Mouse (Mus musculus) spleen, postnatal 10 days (tissue): Measurements from ENCODE around the gene Pex14.

Experiments
- DNase-seq, 2 experiments: peaks; one replicate each; pipeline ENCODE4 v3.0.0; 2021 to 2022; ENCODE audit warnings: low spot score in 2 of 2

Pex14 gene

DNA sequence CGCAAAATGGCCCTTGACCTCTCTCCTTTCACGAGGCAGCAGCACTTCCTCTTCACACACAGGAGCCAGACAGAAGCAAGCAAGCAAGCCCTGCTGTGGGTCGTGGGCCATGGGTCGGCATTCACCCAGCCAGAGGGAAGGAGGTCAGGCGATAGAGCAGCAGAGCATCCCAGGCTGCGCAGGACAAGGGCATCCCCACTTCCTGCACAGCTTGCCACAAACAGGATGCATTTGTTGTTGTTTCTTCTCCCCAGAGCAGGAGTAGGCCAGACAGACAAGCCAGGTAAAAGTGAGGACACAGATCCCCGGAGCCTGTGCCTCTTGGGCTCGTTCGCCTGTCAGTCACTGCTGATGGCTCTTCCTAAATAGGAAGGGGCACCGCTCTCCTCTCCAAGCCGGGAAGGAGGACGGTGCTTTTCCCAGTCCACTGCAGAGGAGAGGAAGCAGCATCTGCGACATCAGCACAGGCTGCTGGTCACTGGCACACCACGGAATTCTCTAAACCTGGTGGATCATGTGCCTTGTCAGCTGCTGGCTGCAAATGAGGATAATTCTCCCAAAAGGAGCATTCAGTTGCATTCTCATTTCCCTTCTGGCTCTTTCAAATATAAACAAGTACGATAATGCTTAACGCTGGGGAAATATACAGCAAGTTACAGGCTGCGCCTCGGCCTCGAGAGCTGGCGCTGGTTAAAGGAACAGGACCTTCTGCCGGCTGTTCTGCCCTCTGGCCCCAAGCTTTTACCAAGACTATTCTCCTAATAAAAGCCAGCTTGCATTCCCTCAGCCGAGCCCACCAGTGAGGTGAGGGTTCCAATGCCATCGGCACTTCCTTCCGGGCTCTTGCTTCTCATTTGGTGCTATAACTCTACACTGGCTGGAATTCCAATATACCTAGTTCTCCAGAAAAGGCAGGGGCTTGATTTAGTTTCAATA is 113.9 kb downstream of the Pex14 start:
- no peak for DNase-seq

DNA sequence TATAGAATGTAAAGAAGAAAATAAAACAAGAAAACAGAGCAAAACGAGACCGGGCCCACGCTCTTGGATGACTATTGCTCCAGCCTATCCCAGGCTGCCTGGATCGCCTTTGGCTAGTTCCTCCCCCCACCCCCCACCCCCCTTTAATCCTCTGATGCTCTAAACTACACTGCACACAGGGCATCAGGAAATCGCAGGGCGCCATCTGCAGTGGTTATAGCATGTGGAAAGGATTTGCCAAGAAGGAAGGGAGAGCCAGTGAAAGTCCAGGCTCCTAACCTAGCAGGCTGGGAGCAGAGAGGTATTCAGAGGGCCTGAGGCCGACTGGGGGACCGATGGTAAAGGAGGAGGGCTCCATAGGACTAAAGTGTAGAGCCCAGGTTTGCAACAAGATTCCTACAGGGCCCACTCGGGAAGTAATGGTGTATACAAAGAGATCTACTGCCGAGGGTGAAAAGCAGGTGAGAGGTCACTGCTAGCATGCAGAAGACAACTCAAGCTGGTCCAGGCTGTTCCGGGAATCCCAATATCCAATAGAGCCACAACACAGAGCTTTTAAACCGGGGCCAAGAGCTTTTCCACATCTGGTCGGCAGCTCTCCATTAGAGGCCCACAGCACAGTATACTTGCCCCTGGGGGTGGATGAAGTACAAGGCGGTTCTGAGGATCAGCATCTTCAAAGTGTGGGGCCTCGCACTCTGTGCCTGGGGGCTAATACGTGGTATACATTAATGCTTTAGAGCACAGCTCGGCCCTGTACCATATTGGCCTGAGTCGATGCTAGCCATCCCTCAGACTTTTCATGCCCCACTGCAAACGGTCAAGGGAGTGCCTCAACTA is 114.8 kb downstream of the Pex14 start:
- DNase-seq, result no peak

DNA sequence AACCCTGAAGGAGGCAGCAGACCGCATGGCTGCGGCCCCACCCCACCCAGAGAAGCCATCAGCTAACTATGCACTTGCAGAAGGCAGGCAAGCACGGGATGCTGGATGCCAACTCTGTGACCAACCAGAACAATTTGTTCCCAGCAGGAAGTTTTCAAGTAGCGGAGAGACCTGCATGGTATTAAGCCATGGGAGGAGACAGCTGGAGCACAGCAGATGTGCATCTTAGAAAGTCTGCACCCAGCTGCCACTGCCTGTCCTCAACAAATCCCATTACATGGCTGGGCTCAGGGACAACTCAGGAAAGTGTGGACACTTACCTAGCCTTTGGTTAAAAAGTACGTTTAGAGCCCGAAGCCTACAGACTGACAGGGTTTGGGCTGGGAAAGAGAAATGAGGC is 117.4 kb downstream of the Pex14 start:
- no peak for DNase-seq

DNA sequence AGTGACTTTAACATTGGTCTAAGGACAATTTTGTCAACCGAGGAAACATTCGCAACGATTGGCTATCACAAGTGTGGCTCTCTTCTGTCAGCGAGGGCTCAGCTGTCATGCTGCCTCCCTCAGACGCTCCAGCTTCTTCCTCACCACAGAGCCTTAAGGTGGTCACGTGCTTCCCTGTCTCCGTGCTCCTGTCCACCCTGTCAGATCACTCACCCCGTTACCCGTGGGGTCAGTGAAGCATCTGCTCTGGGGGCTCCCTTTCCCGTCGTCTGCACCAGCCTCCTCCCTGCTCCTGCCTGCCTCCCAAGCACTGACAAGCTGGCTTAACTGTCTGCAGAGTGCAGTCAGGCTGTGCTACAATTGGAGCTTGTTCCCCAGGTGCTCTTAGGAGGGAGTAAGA is 119.8 kb downstream of the Pex14 start:
- DNase-seq, result no peak

DNA sequence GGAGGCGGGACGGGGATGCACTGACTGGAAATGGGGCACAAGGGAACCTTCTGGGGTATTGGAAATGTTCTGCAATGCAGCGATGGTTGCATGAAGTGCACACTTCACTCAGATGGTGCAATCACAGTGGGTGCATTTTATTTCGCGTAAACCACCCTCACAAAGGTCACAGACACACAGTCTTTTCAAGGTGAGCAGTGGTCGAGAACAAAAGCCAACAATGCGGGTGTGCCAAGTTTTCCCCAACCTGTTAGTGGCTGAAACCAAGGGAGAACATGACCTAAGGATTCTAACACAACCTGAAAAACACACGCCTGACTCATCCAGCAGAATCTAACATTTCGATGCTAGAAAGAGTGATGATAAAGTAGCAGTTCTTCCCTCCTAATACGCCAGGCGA is 120.8 kb downstream of the Pex14 start:
- no peak for DNase-seq

DNA sequence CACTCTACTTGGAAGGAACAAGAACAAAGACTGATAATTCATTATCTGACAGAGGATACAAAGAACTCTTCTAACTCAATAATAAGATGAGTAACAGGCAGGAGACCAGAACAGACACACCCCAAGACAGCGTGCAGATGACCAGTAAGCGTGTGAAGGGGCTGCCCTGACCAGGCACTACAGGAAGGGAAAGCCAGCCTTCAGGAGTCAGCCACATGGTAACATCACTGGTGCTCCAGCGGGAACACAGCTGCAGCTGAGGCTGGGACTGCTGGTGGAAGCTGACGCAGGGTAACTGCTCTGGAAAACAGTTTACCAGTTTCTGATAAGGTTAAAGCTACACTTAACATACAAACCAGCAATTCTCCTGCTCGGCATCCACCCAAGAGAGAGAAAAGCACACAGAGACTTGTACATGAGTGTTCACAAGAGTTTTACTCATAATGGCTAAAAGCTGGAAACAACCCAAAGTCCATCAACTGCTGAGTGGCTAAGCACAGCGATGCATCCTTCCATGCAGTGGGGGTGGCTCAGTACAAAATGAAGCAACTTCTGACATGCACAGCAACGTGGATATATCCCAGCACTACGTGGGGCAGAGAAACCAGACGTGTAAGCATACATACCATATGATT is 121.3 kb downstream of the Pex14 start:
- no peak for DNase-seq

DNA sequence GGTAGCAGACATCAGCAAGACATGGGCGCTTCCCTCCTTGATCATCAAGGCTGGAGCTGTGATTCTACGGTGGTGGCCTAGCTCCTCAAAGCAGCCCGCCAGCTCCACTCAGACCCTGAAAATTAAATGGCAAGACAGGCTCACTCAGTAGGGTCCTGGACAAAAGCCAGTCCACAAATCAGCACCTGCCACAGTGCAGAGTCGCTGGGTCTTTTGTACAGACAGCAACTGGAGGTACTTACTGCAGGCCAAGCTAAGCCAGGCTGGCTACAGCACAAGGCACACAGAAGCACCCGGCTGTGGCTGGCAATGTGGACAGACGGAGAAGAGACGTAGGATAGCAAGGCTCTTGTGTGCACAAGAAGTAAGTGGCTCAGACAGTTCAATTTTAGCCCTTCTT is 124.8 kb downstream of the Pex14 start:
- DNase-seq, result no peak

DNA sequence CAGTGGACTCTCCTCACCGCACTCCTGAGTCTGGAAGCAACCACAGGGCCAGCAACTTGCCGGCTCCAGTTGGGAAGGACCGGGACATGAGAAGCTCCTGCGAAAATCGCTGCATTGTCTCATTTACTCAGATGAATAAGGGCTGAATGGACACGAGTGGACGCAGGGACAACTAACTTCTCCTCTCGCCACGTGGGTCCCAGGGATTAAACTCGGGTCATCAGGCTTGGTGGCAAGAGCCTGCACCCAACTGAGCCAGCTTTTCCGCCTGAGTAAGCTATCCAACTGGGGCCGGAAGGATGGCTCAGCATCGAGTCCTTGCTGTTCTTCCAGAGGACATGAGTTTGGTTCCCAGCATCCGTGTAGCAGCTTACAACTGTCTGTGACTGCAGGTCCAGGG is 126.3 kb downstream of the Pex14 start:
- DNase-seq, result no peak

DNA sequence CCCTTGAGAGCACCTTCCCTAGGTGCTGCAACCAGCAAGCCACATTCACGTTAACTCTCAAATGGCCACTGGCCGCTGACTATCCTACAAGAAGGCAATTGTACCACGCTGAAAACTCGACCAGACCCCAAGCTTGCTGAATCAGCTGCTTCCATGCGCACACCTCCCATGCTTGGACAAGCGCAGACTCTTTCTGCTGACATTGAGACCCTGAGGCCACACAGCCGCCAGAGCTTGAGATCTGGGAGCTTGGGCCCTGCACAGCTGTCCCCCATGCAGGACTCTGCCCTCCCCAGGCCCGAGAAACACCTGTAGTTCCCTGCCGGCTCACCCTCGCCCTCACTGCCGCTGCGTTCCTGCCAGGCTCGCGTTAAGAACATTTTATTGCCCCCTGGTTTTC is 127.0 kb downstream of the Pex14 start:
- DNase-seq, result no peak

DNA sequence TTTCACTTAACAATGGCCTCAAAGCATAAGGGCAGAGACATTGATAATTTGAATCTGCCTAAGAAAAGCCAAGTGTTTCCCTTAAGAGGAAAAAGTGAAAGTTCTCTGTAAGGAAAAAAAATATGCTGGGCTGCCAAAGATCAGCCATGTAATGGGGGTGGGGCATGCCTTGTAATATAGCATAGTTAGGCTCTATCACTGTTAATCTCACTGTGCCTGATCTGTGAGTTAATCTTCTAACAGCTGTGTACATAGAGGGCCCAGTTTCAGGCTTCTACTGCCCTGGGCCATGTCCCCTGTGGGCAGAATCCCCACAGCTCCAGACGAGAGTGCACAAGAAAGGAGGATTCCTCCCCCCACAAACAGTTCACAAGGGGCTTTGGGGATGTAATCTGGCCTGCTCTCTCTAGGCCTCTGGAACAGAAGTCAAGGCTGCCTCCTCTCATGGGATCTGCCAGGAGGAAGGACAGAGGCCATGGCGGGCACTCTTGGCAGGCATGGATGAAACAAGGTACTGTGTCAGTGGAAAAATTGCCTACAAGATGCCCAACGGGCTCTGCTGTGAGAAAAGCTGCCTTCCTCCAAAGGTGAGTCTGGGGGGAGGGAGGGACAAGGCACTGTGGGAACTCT is 127.9 kb downstream of the Pex14 start:
- DNase-seq, result no peak

DNA sequence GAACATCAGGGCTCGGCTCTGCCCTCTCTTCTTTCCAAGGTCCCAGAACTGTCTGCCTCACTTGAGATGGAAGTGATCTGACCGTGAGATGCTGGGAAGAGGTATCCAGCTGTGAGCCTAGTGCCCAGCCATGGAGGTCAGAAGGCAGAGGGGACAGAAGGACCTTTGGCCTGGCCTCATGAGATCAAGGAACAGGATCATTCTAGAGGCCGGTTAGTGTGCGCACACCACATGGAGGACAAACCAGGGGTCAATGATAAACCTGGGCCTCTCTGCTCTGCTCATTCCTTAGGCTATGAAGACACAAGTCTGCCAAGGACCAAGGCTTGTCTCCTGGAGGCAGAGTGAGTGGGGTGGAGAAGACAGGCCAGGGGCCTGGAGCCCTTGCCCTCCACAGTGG is 128.9 kb downstream of the Pex14 start:
- DNase-seq, result no peak

DNA sequence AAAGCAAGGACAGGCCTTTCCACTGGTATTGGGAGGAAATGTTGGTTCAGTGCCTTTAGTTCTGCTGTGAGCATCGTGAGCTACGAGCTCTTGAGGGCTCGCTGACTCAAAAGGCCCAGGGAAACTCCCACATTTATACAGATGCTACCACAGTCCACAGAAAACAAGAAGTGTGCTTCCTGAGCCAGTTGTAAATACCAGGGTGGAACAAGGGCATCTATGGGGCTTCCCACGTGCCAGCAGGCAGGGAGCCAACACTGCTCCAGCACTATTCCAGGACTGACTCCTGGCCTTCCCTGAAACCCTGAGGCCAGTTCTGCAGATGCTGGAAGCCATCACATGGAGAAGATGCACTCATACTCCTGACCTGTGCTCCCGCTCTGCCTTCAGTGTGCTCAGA is 130.1 kb downstream of the Pex14 start:
- DNase-seq, result no peak

DNA sequence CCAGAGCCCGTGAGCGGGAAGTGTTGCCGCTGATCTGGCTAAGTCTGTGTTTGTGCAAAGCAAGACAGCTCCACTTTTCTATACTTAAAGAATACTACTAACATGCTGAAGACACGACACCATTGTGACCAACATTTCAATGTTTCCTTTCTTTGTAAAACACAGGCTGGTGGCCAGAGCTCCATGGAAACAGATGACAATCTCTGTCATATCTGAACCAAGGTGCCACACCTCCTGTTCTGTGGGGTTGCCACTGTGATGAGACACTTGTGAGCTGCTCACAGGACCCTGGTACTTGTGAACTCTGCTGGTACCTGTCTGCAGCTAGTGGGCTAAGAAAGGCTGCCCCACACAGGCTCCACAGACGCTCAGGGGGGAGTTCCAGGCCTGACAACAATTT is 130.8 kb downstream of the Pex14 start:
- DNase-seq, result no peak

DNA sequence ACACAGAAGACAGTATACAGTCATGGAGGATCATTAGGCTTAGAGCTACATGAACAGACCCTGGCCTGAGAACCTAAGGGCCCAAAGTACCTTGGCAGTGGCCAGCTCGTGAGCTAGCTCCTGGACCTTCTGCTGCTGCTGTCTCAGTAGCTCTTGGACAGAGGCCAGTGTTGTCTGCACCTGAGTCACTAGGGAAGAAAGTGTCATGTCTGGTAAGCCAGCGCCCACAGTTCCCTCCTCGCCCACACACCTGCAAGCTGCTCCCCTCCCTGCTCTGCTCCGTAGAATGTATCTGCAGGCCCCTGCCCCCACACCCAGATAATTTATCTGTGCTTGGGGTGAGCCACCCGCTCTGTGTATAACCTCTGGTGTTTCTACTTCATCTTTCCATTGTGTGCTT is 133.5 kb downstream of the Pex14 start:
- no peak for DNase-seq

DNA sequence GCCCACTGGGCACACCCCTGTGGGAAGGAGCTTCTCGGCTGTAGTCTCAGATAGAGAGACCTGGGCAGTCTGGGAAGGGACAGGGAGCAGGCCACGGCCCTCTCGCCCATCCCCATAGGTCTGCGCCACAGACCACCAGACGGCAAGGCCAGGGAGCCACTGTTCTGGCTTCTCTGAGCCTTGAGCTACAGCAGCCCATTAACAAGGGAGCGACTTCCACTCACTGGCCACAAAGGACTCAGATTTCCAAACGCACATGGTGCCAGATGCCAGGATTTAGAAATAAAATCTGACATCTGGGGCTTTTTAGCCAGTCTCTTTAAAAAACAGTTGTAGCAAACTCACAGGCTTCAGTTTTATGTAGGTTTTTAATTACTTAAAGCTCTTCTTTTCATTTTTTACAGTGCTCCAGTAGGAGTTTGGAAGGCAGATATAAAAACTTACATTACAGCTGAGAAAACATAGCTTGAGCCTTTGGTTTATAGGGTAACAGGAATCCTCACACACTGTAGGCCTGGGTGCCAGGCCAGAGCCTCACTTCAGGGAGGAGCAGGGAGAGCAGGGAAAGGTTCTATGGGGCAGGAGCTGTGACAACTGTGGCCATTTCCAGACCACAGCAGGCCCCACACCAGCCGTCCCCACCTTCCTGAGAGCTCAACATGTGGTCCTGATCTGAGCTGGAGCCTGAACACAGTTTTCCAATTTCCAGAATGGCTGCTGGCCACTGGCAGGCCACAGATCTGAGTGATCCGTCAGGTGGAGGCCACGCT is 134.9 kb downstream of the Pex14 start:
- no peak for DNase-seq

DNA sequence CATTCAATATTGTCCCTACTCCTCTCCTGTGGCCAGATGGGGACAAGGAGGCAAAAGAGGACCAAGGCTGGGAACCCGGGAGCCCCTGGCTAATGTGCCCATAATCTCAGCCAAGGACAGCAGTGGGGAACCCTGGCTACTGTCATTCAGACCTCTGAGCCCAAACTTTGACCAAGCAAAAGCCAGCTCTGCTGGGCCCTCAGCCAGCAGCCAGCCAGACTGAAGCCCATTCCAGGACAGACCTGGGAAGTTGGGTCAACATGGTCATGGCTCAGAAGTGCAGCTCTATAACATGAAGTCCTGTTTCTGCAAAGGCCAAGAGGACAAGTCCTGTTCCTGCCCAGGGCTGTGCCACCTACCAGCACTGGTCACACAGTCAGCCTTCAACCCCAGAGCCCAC is 137.6 kb downstream of the Pex14 start:
- DNase-seq, result no peak

DNA sequence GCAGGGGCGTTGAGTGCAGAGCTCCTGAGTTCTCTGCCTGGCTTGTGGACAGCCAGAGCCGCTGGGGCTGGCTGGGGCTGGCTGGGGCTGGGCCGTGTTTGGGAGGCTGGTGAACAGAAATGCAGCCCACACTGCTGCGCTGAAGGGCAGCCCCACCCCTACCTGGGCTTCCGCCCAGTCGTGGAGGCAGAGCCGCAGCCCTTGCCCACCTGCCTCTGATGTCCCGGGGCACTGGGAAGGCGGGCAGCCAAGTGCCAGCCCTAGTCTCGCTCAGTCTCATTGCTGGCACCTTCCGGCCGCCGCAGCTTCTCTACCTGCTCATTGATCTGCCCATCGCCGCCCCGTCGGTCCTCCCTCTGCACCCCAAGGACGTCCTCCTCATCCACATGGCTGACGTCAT is 138.6 kb downstream of the Pex14 start:
- DNase-seq, result no peak

DNA sequence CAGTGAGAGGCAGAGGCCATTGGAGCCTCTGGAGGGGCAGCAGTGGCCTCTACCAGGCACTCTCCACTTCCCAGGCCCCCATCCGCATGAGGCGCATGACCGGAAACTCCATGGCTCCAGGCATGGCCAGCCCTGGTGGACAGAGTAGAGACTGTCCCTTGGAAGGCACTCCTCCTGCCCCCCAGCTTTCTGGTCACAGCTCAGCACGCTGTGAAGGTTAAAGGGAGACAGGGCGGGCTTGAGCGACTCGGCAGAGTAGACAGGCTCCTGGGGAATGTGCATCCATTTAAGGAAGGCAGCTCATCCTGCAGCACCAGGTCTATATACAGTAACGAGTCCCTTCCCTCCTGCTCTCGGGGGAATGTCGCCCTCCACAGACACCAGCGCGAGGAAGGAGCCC is 139.7 kb downstream of the Pex14 start:
- DNase-seq, result no peak

DNA sequence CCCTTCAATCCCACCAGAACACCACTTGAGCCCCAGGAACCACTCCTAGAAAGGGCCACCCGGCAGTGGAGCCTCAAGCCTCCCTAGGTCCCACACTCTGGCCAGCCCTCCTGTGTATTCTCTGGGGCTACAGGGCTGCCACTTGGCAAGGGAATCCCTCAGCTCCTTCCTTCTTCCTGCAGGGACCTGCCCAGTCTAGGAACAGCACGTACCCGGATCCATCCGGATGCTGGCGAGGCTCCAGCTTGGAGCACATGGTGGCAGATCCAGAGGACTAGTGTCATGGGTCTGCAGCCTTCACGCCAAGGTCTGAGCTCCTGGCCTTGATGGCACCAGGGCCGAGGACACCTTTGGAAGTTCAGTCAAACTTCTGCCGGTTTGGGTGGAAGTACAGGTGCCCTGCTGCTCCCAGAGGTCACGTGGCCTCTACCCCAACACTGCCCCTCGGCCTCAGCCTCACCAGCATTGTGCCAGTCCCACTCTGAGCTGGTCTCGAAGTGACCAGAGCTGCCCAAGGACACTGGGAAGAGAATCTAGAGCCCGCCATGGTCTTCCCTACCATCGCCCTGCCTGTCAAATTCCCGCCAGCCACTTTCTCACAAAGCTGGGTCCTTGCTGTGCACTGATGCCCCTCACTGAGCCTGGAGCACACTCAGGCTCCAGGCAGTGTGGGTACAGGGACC is 144.4 kb downstream of the Pex14 start:
- DNase-seq, result no peak

DNA sequence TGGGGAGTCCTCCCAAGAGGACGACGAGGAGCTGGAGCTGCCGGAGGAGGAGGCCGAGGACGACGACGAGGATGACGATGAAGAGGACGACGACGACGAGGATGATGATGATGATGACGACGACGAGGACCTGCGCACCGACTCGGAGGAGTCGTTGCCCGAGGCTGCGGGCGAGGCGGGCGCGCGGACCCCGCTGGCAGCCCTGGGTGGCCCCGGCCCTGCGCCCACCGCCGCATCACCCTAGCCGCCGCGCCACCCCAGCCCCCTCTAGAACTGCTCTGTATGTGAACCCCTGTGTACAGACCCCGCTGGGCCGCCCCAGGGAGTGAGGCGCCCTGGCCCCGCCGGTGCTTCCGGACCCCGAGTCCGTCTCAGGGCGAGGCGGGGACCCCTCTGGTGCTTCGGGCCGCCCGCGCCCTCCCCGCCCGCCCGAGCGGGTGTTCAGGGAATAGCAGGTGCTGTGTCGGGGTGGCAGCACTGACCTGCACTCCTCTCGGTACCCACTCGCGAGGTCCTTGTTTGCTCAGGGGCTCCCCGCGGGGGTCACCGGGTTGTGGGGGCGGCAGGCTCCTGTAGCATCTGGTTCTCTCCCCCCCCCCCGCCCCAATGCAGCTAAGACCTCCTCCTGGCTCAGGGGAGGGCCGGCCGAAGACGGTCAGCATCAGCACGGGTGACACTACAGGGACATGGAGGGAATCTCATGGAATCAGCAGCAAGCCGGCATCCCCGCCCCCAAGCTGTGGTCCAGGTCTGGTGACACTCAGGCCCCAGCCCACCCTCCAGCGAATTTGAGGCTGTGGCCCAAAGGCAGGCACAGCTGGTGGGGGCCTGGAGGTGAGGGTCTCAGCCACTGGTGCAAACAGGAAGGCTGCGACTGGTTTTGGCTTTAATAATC is 147.1 kb downstream of the Pex14 start:
- DNase-seq, result no peak
